Mouse (Mus musculus) kidney, postnatal 10 days (tissue): ENCODE measurements at regions not wholly inside any gene's neighbourhood (a gene's known extent, or its start where the extent isn't known, plus 50 kb on each side); places are given as distances from the start of the nearest gene placed in this dataset.

Experiments
- DNase-seq: peaks from one replicate; pipeline ENCODE4 v3.0.0; 2021; ENCODE audit warnings: mixed read lengths

GRCm38 (mm10) chr12:9176198-9176597, 146.4 kb downstream of the Ttc32 start:
- no peak for DNase-seq

- DNase-seq, result no peak
These were observed 148.8 kb downstream of the Ttc32 start for GRCm38 (mm10) chr12:9178626-9179025.

GRCm38 (mm10) chr12:9180677-9181076, 150.9 kb downstream of the Ttc32 start:
- DNase-seq, result no peak

GRCm38 (mm10) chr12:9191721-9192120, 161.9 kb downstream of the Ttc32 start:
- DNase-seq, result peak; percentile 17

GRCm38 (mm10) chr12:9199321-9199720, 169.5 kb downstream of the Ttc32 start:
- peak; percentile 18 for DNase-seq

GRCm38 (mm10) chr12:9212211-9212610, 182.4 kb downstream of the Ttc32 start:
- no peak for DNase-seq

GRCm38 (mm10) chr12:9224971-9225370, 195.2 kb downstream of the Ttc32 start:
- DNase-seq, result no peak

GRCm38 (mm10) chr12:9227901-9228300, 198.1 kb downstream of the Ttc32 start:
- DNase-seq, result no peak

- no peak for DNase-seq
These were observed 198.7 kb downstream of the Ttc32 start for GRCm38 (mm10) chr12:9228486-9228885.

- DNase-seq, result no peak
These were observed 200.2 kb downstream of the Ttc32 start for GRCm38 (mm10) chr12:9229981-9230380.

GRCm38 (mm10) chr12:9230576-9230975, 200.8 kb downstream of the Ttc32 start:
- no peak for DNase-seq

- no peak for DNase-seq
These were observed 202.6 kb downstream of the Ttc32 start for GRCm38 (mm10) chr12:9232431-9232830.

- no peak for DNase-seq
These were observed 206.1 kb downstream of the Ttc32 start for GRCm38 (mm10) chr12:9235866-9236265.

- no peak for DNase-seq
These were observed 207.7 kb downstream of the Ttc32 start for GRCm38 (mm10) chr12:9237538-9237937.

- DNase-seq, result no peak
These were observed 208.2 kb downstream of the Ttc32 start for GRCm38 (mm10) chr12:9237955-9238354.

GRCm38 (mm10) chr12:9247506-9247905, 217.7 kb downstream of the Ttc32 start:
- DNase-seq, result no peak

GRCm38 (mm10) chr12:9251772-9252171, 222.0 kb downstream of the Ttc32 start:
- DNase-seq, result peak; percentile 70

- DNase-seq, result peak; percentile 13
These were observed 223.7 kb downstream of the Ttc32 start for GRCm38 (mm10) chr12:9253306-9254074.

- no peak for DNase-seq
These were observed 224.6 kb downstream of the Ttc32 start for GRCm38 (mm10) chr12:9254301-9254860.

- DNase-seq, result no peak
These were observed 226.1 kb downstream of the Ttc32 start for GRCm38 (mm10) chr12:9255661-9256486.

GRCm38 (mm10) chr12:9256487-9256820, 226.7 kb downstream of the Ttc32 start:
- DNase-seq, result no peak

- no peak for DNase-seq
These were observed 228.4 kb downstream of the Ttc32 start for GRCm38 (mm10) chr12:9258221-9258620.

- DNase-seq, result peak; percentile 22
These were observed 231.9 kb downstream of the Ttc32 start for GRCm38 (mm10) chr12:9261662-9262061.

- no peak for DNase-seq
These were observed 236.4 kb downstream of the Ttc32 start for GRCm38 (mm10) chr12:9266221-9266620.
